Mouse (Mus musculus): Measurements from ENCODE around the gene Piwil4.
"Not testable (repeated sequence)": the region's sequence is repeated elsewhere in the genome, so short reads cannot be mapped to it uniquely, and the experiment has no call there.

Piwil4 gene

DNA sequence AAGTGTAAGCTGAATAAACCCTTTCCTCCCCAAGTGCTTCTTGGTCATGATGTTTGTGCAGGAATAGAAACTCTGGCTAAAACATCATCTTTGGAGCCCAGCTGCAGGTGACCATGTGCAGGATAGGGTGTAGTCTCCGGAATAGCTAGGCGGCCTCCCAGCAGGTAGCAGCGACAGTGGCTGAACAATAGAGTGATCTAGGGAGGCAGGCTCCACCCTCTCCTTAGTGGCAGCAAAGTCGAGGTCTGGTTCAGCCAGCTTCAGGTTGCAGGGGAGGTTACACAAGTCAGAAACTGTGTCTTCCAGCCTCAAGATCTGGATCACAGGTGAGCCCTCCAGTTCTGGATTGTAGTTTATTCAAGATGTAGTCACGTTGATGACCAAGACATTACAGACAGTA, 68.6 kb downstream of the Piwil4 start:
- not testable (repeated sequence) for ATAC-seq (ENCODE audit: low TSS enrichment)

- ATAC-seq (ENCODE audit: low TSS enrichment), result no peak
These were observed 72.2 kb downstream of the Piwil4 start for GRCm38 (mm10) chr9:14668382-14668781.

- no peak for ATAC-seq (ENCODE audit: low TSS enrichment)
These were observed 74.5 kb downstream of the Piwil4 start for GRCm38 (mm10) chr9:14666071-14666470.

- ATAC-seq (ENCODE audit: low TSS enrichment), result no peak
These were observed 76.9 kb downstream of the Piwil4 start for GRCm38 (mm10) chr9:14663591-14663990.

GRCm38 (mm10) chr9:14662876-14663275, 77.7 kb downstream of the Piwil4 start:
- ATAC-seq (ENCODE audit: low TSS enrichment), result no peak

GRCm38 (mm10) chr9:14662138-14662537, 78.4 kb downstream of the Piwil4 start:
- no peak for ATAC-seq (ENCODE audit: low TSS enrichment)

DNA sequence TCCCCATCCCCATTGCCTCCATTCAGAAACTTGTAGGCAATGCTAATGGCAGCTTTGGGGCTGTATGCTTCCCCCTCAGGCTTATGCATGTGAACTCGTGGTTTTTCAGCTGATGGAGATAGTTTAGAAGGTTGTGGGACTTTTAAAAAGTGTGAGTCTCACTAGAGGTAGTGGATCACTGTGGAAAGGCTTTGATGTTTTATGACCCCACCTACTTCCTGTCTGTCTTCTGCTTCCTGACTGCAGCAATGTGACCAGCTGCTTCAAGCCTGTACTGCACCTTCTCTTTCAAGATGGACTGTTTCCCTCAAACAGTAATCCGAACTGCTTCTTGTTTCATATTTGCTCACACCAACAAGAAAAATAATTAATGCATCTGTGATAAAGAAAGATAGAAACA, 82.6 kb downstream of the Piwil4 start:
- no peak for ATAC-seq (ENCODE audit: low TSS enrichment)

GRCm38 (mm10) chr9:14654010-14654409, 86.5 kb downstream of the Piwil4 start:
- no peak for ATAC-seq (ENCODE audit: low TSS enrichment)

DNA sequence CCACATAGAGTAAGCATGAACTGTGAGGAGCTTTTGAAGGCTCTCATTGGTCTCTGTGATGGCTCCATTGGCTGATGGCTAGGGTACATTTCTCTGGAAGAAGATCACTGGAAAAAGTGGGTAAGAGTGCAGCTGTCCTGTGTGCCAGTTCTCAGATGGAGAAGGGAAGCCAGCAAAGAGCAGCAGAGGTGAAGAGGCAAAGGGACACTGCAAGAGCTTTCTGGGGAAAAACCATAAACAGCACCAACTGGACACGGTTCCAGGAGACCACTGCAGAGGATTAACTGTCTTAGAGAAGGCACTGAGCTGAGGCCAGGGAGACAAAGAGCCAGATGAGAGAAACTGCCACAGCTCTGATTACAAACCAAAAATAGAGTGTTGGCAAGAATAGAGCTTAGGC, 87.8 kb downstream of the Piwil4 start:
- no peak for ATAC-seq (ENCODE audit: low TSS enrichment)

DNA sequence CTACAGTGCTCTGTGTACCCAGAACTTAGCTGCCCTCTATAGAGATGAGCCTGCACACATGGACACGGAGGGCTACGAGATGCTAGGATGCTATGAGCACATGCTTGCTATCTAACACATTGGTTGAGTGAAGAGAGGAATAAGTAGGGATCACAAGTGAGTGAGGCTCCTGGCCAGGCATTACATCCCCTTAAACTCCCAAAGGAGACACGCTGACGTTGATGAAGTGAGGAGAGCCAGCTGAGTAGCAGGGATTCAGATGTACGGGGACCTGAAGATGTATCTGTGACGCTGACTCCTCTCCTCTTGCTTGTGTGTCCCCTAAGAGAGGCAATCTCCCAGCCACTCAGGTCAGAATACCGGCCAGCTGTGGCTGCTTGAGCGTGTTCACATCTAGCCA, 92.7 kb downstream of the Piwil4 start:
- ATAC-seq (ENCODE audit: low TSS enrichment), result no peak

GRCm38 (mm10) chr9:14646641-14647040, 93.9 kb downstream of the Piwil4 start:
- no peak for ATAC-seq (ENCODE audit: low TSS enrichment)
